Mouse (Mus musculus) midbrain, embryonic 16.5 days (tissue): ENCODE measurements at regions not wholly inside any gene's neighbourhood (a gene's known extent, or its start where the extent isn't known, plus 50 kb on each side); places are given as distances from the start of the nearest gene placed in this dataset.

Experiments
- ATAC-seq: fragments of 200-750 bp; cut with Nextera tagmentation; 2 replicates; pipeline ENCODE4 v1.8.0; 2017; ENCODE audit warnings: moderate TSS enrichment
- H3K27ac ChIP-seq: fragments of 300-500 bp; sonication (generic); 2 replicates; pipeline ENCODE4 v1.5.1; 2014; ENCODE audit warnings: mild to moderate bottlenecking, low read length, mixed read lengths
- H3K27me3 ChIP-seq: fragments of 300-500 bp; sonication (generic); 2 replicates; pipeline ENCODE4 v1.6.1; 2014; ENCODE audit warnings: low read depth, low read length, mixed read lengths; ENCODE audit not compliant: control insufficient read depth, insufficient read depth
- H3K36me3 ChIP-seq: fragments of 300-500 bp; sonication (generic); 2 replicates; pipeline ENCODE4 v1.6.1; 2014; ENCODE audit warnings: mild to moderate bottlenecking, low read length, moderate library complexity, mixed read lengths; ENCODE audit not compliant: control insufficient read depth, insufficient read depth
- H3K4me1 ChIP-seq: fragments of 300-500 bp; sonication (generic); 2 replicates; pipeline ENCODE4 v1.6.1; 2014; ENCODE audit warnings: mild to moderate bottlenecking, low read length, mixed read lengths; ENCODE audit not compliant: control insufficient read depth, insufficient read depth
- H3K4me2 ChIP-seq: fragments of 300-500 bp; sonication (generic); 2 replicates; pipeline ENCODE4 v1.6.1; 2014; ENCODE audit warnings: mild to moderate bottlenecking, low read length, mixed read lengths
- H3K4me3 ChIP-seq: fragments of 300-500 bp; sonication (generic); 2 replicates; pipeline ENCODE4 v1.5.1; 2014; ENCODE audit warnings: low read depth, mild to moderate bottlenecking, low read length, moderate library complexity, mixed read lengths
- H3K9ac ChIP-seq: fragments of 300-500 bp; sonication (generic); 2 replicates; pipeline ENCODE4 v1.6.1; 2014; ENCODE audit warnings: low read depth, low read length, mixed read lengths
- H3K9me3 ChIP-seq: fragments of 300-500 bp; sonication (generic); replicated peaks from 2 replicates; pipeline ENCODE4 v1.6.1; 2014; ENCODE audit warnings: mild to moderate bottlenecking, low read length, mixed read lengths; ENCODE audit not compliant: control insufficient read depth, poor library complexity, severe bottlenecking
- WGBS: fragments of 180-500 bp; shearing (Covaris S2); extraction: QIAGEN DNeasy Blood & Tissue Kit; methylation state at CpG from one replicate; pipeline ENCODE4 v1.1.7; 2014; 5-methylcytosine and 5-hydroxymethylcytosine counted together

DNA sequence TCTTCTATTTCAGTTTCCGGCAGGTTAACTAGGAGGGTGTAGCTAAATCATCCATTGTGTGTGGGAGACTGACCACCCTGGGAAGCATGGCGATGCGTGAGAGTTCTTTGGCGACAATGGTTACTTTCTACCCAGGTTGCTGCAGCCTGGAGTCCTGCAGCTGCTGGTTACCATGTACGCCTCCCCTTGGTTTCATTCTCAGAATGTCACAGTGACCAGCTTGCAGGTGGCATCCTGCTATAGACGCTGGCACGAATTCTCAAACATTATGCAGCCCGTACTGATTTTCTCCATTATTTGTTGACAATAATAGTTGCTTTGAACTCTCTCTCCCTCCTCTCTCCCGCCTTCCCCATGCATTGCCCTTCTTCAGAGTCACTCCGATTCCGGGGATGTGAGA lies 301.2 kb downstream of the Brinp2 start:
- no peaks in the 10 kb centered on the region for H3K4me1 ChIP-seq
- WGBS = 65% methylated on average over 11 of the region's 11 CpGs
- H3K9me3 ChIP-seq = no peaks in the 10 kb centered on the region
- no peaks in the 10 kb centered on the region for H3K36me3 ChIP-seq
- H3K4me3 ChIP-seq = no peak overlapping the region
- H3K9ac ChIP-seq = no peak overlapping the region
- H3K4me2 ChIP-seq = peak overlapping the region; percentile 12; the same call in 1 of the 2 replicates
- no peak for ATAC-seq
- no peaks in the 10 kb centered on the region for H3K27me3 ChIP-seq
- no peak overlapping the region for H3K27ac ChIP-seq

DNA sequence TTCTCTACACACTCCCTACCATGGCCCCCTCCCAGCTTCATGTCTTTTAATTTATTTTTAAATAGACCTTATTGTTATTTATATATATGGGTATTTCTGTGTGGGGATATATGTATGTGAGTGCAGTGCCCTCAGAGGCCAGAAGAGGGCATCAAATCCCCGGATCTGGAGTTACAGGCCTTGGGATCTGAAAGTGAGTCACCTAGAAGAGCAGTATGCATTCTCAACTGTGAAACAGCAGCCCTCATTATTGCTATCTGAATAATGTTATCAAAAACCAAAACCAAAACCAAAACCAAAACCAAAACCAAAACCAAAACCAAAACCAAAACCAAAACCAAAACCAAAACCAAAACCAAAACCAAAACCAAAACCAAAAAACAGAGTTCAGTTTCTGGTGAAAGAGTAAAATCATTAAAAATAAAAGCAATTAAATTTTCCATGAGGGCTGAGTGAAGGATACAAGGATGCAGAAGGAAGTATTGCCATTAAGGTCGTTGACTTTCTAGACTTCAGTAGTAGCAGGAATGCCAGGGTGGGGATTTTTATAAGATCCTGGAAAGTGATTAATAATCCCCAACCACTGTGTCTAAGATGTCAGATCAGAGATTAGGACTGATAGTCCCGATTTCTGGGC lies 299.0 kb downstream of the Brinp2 start:
- no peaks in the 10 kb centered on the region for H3K4me1 ChIP-seq
- H3K4me2 ChIP-seq = no peak overlapping the region
- no peak overlapping the region for H3K27ac ChIP-seq
- no peak overlapping the region for H3K9ac ChIP-seq
- H3K27me3 ChIP-seq = no peaks in the 10 kb centered on the region
- 68% methylated on average over 3 of the region's 3 CpGs for WGBS
- no peaks in the 10 kb centered on the region for H3K9me3 ChIP-seq
- H3K4me3 ChIP-seq = no peak overlapping the region
- H3K36me3 ChIP-seq = no peaks in the 10 kb centered on the region
- no peak for ATAC-seq

DNA sequence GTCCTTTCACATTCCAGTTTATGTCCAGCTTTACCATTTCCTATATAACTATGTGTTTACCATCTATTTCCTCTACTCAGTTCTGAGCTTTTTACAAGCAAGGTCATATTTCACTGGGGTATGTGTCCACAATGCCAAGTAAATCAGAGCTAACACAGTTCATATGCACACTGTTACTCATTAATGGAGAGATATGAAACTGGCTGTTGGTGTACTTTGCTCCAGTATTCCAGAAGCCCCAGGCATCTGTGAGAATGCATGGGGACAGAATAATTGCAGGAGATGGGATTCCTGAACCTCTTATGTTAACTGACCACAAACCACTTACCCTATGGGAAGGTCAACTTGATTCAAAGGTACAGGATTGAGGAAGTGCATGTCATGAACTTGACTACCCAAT lies 298.3 kb downstream of the Brinp2 start:
- Histone ChIP-seq H3K9me3 (no peaks in the 10 kb centered on the region), H3K36me3 (no peaks in the 10 kb centered on the region), H3K27me3 (no peaks in the 10 kb centered on the region), H3K9ac (no peak overlapping the region), H3K4me1 (no peaks in the 10 kb centered on the region), H3K4me2 (no peak overlapping the region), H3K27ac (no peak overlapping the region), H3K4me3 (no peak overlapping the region)
- no peak for ATAC-seq

DNA sequence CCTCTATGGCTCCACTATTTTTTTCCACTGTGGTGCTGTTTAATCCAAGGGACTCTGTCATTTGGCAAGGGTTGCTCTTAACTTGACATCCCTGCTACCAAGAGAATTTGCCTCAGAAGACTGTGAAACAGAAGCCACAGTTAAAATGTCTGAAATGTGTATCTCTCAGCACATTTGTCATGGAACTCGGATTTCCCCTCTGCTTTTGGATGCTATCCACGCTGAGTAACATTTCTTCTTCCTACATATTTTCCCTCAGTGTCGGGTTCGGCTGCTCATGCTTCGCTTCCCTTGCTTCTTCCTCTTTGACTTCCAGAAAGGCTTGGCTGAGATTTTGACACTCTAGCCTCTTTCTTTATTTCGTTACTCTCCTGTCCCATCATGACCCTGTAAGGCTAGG lies 294.1 kb downstream of the Brinp2 start:
- ATAC-seq = no peak
- Histone ChIP-seq H3K9me3 (no peaks in the 10 kb centered on the region), H3K27me3 (no peaks in the 10 kb centered on the region), H3K36me3 (no peaks in the 10 kb centered on the region), H3K4me3 (no peak overlapping the region), H3K4me1 (no peaks in the 10 kb centered on the region), H3K9ac (no peak overlapping the region), H3K27ac (no peak overlapping the region), H3K4me2 (no peak overlapping the region)
- 87% methylated on average over 6 of the region's 6 CpGs for WGBS

DNA sequence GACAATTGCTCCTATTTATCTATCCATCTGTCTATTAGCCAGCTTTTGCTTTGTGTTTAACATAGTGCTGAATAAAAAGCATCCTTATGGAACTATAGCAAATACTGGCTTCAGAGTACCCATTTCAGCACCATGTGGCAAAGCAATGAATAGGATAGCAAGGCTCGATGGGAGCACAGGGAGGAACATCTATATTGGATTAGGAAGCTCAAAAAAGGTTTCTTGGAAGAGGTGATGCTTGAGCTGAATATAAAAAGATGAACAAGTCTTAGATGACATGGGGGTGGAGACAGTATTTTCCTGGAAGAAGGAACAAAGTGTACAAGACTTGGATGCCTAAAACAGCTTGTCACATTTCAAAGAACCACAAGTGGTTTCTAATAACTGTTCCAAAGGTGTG lies 273.9 kb downstream of the Brinp2 start:
- H3K4me1 ChIP-seq = no peaks in the 10 kb centered on the region
- WGBS = 79% methylated on average over 1 of the region's 1 CpGs

DNA sequence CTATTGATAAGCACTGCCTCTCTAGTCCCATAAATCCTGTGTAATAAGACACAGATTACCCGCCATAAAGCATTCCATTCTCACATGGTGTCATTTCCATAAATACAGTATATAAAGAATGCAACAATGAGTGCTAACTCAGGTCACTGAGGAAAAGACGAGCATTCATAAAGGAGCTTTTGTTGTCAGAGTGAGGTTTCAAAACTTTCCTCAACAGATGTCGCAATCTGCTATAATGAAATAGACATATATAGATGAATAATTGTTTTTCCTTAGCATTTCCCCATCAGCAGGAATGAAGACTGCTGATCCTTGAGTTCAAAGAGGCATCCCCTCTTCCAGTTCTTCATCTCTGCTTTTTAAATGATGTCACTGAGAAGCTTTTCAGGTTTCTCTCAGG lies 270.3 kb downstream of the Brinp2 start:
- no peak for ATAC-seq

More for the DNA sequence above, 273.9 kb downstream of the Brinp2 start:
- no peak overlapping the region for H3K4me2 ChIP-seq
- no peak overlapping the region for H3K27ac ChIP-seq
- H3K36me3 ChIP-seq = no peaks in the 10 kb centered on the region
- no peak for ATAC-seq
- no peaks in the 10 kb centered on the region for H3K27me3 ChIP-seq
- H3K4me3 ChIP-seq = no peak overlapping the region
- H3K9me3 ChIP-seq = no peaks in the 10 kb centered on the region
- no peak overlapping the region for H3K9ac ChIP-seq

DNA sequence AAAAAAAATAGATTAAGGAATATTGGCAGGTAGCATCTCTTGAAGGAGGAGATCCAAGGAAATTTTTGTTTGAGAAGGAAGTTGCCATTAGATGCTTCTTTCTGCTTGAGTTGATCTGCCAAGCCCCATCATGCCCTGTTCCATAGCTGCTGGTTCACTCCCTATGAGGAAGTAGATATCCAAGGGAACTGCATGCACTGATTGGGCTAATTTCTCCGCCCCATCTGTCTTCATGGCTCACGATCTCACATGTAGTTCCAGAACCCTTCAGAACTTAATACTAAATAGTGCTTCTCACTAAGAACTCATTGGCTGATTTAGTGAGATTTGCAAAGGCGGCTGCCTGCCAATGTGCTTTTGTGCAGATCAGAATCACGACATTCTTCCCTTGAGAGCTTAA lies 258.6 kb downstream of the Brinp2 start:
- H3K27me3 ChIP-seq = no peaks in the 10 kb centered on the region
- no peaks in the 10 kb centered on the region for H3K9me3 ChIP-seq
- no peak for ATAC-seq
- H3K4me3 ChIP-seq = no peak overlapping the region
- no peak overlapping the region for H3K9ac ChIP-seq
- H3K4me2 ChIP-seq = no peak overlapping the region
- H3K4me1 ChIP-seq = no peaks in the 10 kb centered on the region
- H3K27ac ChIP-seq = no peak overlapping the region
- 91% methylated on average over 4 of the region's 4 CpGs for WGBS
- no peaks in the 10 kb centered on the region for H3K36me3 ChIP-seq

More for the DNA sequence above, 270.3 kb downstream of the Brinp2 start:
- Histone ChIP-seq H3K4me3 (no peak overlapping the region), H3K27me3 (no peaks in the 10 kb centered on the region), H3K36me3 (no peaks in the 10 kb centered on the region), H3K9me3 (no peaks in the 10 kb centered on the region), H3K4me2 (no peak overlapping the region), H3K27ac (no peak overlapping the region), H3K9ac (no peak overlapping the region), H3K4me1 (no peaks in the 10 kb centered on the region)
- WGBS = 77% methylated on average over 3 of the region's 3 CpGs

DNA sequence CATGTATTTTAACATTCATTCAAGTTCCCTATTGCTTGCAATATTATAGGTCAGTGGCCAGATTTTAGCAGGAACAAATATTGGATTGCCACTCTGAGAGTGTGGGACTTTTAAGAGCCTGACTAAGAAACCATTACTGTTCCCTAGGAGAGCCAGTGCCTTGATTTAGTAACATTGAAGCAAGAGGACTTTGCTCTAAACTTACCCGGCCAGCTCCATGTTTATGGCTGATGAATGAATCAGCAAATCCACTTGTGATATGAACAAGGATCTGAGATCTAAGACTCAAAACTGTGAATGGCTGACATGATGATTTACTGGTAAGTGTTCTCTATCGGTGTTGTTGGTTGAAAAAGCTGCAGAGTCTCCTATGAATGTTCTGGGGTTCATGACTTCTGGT lies 236.4 kb downstream of the Brinp2 start:
- Histone ChIP-seq H3K9me3 (no peaks in the 10 kb centered on the region), H3K27me3 (no peaks in the 10 kb centered on the region), H3K9ac (no peak overlapping the region), H3K36me3 (no peaks in the 10 kb centered on the region), H3K27ac (no peak overlapping the region), H3K4me1 (no peaks in the 10 kb centered on the region), H3K4me2 (no peak overlapping the region), H3K4me3 (no peak overlapping the region)
- WGBS = 90% methylated on average over 2 of the region's 2 CpGs
- no peak for ATAC-seq

DNA sequence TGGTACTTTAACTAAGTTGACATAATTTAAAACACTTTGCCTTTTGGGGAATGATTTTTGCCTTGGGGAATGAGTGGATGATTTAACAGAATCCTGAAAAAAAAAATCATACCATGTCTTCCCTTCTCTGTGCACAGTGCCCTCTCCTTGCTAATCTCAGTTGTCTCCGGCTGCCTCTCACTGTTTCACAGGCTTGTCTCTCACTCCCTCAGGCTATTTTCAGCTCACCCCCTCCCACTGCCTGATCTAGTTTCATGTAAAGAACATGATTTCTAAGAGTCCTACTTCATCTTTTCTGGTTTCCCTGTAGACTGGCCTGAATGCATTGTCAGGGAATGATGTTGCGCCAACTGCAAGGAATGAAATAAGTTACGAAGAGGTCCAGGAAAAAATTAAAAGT lies 231.2 kb downstream of the Brinp2 start:
- H3K36me3 ChIP-seq = no peaks in the 10 kb centered on the region
- 65% methylated on average over 3 of the region's 3 CpGs for WGBS

More for the DNA sequence above, 231.2 kb downstream of the Brinp2 start:
- H3K27ac ChIP-seq = no peak overlapping the region
- H3K4me1 ChIP-seq = no peaks in the 10 kb centered on the region
- 0 out of 2 replicates have a peak, but pooled peaks have one; percentile 25 for ATAC-seq
- H3K4me2 ChIP-seq = no peak overlapping the region
- no peak overlapping the region for H3K9ac ChIP-seq
- no peak overlapping the region for H3K4me3 ChIP-seq
- H3K9me3 ChIP-seq = no peaks in the 10 kb centered on the region
- H3K27me3 ChIP-seq = no peaks in the 10 kb centered on the region
